Mouse (Mus musculus): ENCODE measurements around the gene Dlat.

- no peak for TF ChIP-seq CTCF (IDR thresholded peaks at IDR 0.05; ENCODE audit: borderline replicate concordance, extremely low read depth, insufficient read depth, insufficient read length)
- no peak for TF ChIP-seq POLR2A (IDR thresholded peaks at IDR 0.05; ENCODE audit: borderline replicate concordance, extremely low read depth, insufficient read depth, insufficient read length, poor library complexity, severe bottlenecking)
These were observed 12.7 kb downstream of the Dlat start for GRCm38 (mm10) chr9:50646826-50647370.
